Mouse (Mus musculus) midbrain, embryonic 13.5 days (tissue): ENCODE measurements at regions not wholly inside any gene's neighbourhood (a gene's known extent, or its start where the extent isn't known, plus 50 kb on each side); places are given as distances from the start of the nearest gene placed in this dataset.

ENCODE experiments used
- ATAC-seq: fragments of 200-750 bp; cut with Nextera tagmentation; 2 replicates; pipeline ENCODE4 v1.8.0; 2017; ENCODE audit warnings: mild to moderate bottlenecking, moderate TSS enrichment, moderate library complexity
- H3K27ac ChIP-seq: fragments of 300-500 bp; sonication (generic); 2 replicates; pipeline ENCODE4 v1.5.1; 2015; ENCODE audit warnings: inconsistent platforms, mild to moderate bottlenecking, moderate library complexity
- H3K27me3 ChIP-seq: fragments of 300-500 bp; sonication (generic); 2 replicates; pipeline ENCODE4 v1.6.1; 2015; ENCODE audit warnings: mild to moderate bottlenecking, inconsistent platforms
- H3K36me3 ChIP-seq: fragments of 300-500 bp; sonication (generic); 2 replicates; pipeline ENCODE4 v1.6.1; 2015; ENCODE audit warnings: mild to moderate bottlenecking, inconsistent platforms
- H3K4me1 ChIP-seq: fragments of 300-500 bp; sonication (generic); replicated peaks from 2 replicates; pipeline ENCODE4 v1.6.1; 2015; ENCODE audit warnings: inconsistent platforms
- H3K4me2 ChIP-seq: fragments of 300-500 bp; sonication (generic); replicated peaks from 2 replicates; pipeline ENCODE4 v1.6.1; 2015; ENCODE audit warnings: moderate library complexity, mild to moderate bottlenecking, inconsistent platforms
- H3K4me3 ChIP-seq: fragments of 300-500 bp; sonication (generic); replicated peaks from 2 replicates; pipeline ENCODE4 v1.5.1; 2015; ENCODE audit warnings: mild to moderate bottlenecking, inconsistent platforms
- H3K9ac ChIP-seq: fragments of 300-500 bp; sonication (generic); replicated peaks from 2 replicates; pipeline ENCODE4 v1.6.1; 2015; ENCODE audit warnings: mild to moderate bottlenecking, inconsistent platforms
- H3K9me3 ChIP-seq: fragments of 300-500 bp; sonication (generic); 2 replicates; pipeline ENCODE4 v1.6.1; 2016; ENCODE audit warnings: mild to moderate bottlenecking, inconsistent platforms
- WGBS: fragments of 180-500 bp; shearing (Covaris S2); methylation state at CpG from one replicate; pipeline ENCODE4 v1.1.7; 2015; 5-methylcytosine and 5-hydroxymethylcytosine counted together

GRCm38 (mm10) chr14:105841888-105842287 lies 54.7 kb downstream of the Spry2 start:
- Histone ChIP-seq H3K4me3 (no peak overlapping the region), H3K27ac (no peak overlapping the region), H3K9ac (no peak overlapping the region), H3K9me3 (no peaks in the 10 kb centered on the region), H3K36me3 (no peaks in the 10 kb centered on the region), H3K27me3 (no peaks in the 10 kb centered on the region), H3K4me2 (no peak overlapping the region), H3K4me1 (no peaks in the 10 kb centered on the region)
- ATAC-seq, result no peak

- no peaks in the 10 kb centered on the region for H3K9me3 ChIP-seq
- ATAC-seq, result no peak
- H3K4me3 ChIP-seq, result no peak overlapping the region
- H3K4me1 ChIP-seq, result no peaks in the 10 kb centered on the region
- H3K27me3 ChIP-seq, result no peaks in the 10 kb centered on the region
- no peak overlapping the region for H3K27ac ChIP-seq
- 91% methylated on average over 3 of the region's 3 CpGs for WGBS
- no peak overlapping the region for H3K9ac ChIP-seq
- H3K36me3 ChIP-seq, result no peaks in the 10 kb centered on the region
- no peak overlapping the region for H3K4me2 ChIP-seq
These were observed 59.1 kb downstream of the Spry2 start for GRCm38 (mm10) chr14:105837533-105837932.

GRCm38 (mm10) chr14:105830701-105831100 lies 65.9 kb downstream of the Spry2 start:
- H3K36me3 ChIP-seq, result no peaks in the 10 kb centered on the region
- H3K4me1 ChIP-seq, result no peaks in the 10 kb centered on the region
- H3K9me3 ChIP-seq, result no peaks in the 10 kb centered on the region
- H3K27me3 ChIP-seq, result no peaks in the 10 kb centered on the region
- no peak overlapping the region for H3K9ac ChIP-seq
- 89% methylated on average over 12 of the region's 12 CpGs for WGBS
- H3K4me3 ChIP-seq, result no peak overlapping the region
- no peak overlapping the region for H3K27ac ChIP-seq
- H3K4me2 ChIP-seq, result no peak overlapping the region
- no peak for ATAC-seq

GRCm38 (mm10) chr14:105830301-105830700 lies 66.3 kb downstream of the Spry2 start:
- no peaks in the 10 kb centered on the region for H3K4me1 ChIP-seq
- 83% methylated on average over 4 of the region's 4 CpGs for WGBS
- no peaks in the 10 kb centered on the region for H3K9me3 ChIP-seq
- no peaks in the 10 kb centered on the region for H3K36me3 ChIP-seq
- H3K9ac ChIP-seq, result no peak overlapping the region
- no peak overlapping the region for H3K4me3 ChIP-seq
- no peaks in the 10 kb centered on the region for H3K27me3 ChIP-seq
- H3K4me2 ChIP-seq, result no peak overlapping the region
- no peak for ATAC-seq
- no peak overlapping the region for H3K27ac ChIP-seq

- H3K27ac ChIP-seq, result no peak overlapping the region
- 90% methylated on average over 8 of the region's 8 CpGs for WGBS
- no peaks in the 10 kb centered on the region for H3K4me1 ChIP-seq
- no peak overlapping the region for H3K4me3 ChIP-seq
- no peak overlapping the region for H3K9ac ChIP-seq
- H3K4me2 ChIP-seq, result no peak overlapping the region
- no peaks in the 10 kb centered on the region for H3K36me3 ChIP-seq
- no peaks in the 10 kb centered on the region for H3K27me3 ChIP-seq
- no peaks in the 10 kb centered on the region for H3K9me3 ChIP-seq
- no peak for ATAC-seq
These were observed 73.5 kb downstream of the Spry2 start for GRCm38 (mm10) chr14:105823129-105823528.

GRCm38 (mm10) chr14:105822653-105823052 lies 74.0 kb downstream of the Spry2 start:
- Histone ChIP-seq H3K9me3 (no peaks in the 10 kb centered on the region), H3K4me3 (no peak overlapping the region), H3K27me3 (no peaks in the 10 kb centered on the region), H3K4me1 (no peaks in the 10 kb centered on the region), H3K9ac (no peak overlapping the region), H3K4me2 (no peak overlapping the region), H3K36me3 (no peaks in the 10 kb centered on the region), H3K27ac (no peak overlapping the region)
- 92% methylated on average over 9 of the region's 9 CpGs for WGBS
- no peak for ATAC-seq

- Histone ChIP-seq H3K27ac (no peak overlapping the region), H3K9ac (no peak overlapping the region)
These were observed 77.1 kb downstream of the Spry2 start for GRCm38 (mm10) chr14:105819534-105819933.

GRCm38 (mm10) chr14:105818841-105819240 lies 77.8 kb downstream of the Spry2 start:
- H3K9me3 ChIP-seq, result no peaks in the 10 kb centered on the region
- peaks cover 9% of the 10 kb centered on the region for H3K4me1 ChIP-seq
- no peak for ATAC-seq
- H3K9ac ChIP-seq, result no peak overlapping the region
- no peak overlapping the region for H3K4me3 ChIP-seq
- no peak overlapping the region for H3K4me2 ChIP-seq
- no peaks in the 10 kb centered on the region for H3K36me3 ChIP-seq
- no peak overlapping the region for H3K27ac ChIP-seq
- H3K27me3 ChIP-seq, result no peaks in the 10 kb centered on the region
- WGBS, result 93% methylated on average over 3 of the region's 3 CpGs

More at GRCm38 (mm10) chr14:105819534-105819933, 77.1 kb downstream of the Spry2 start:
- no peak overlapping the region for H3K4me2 ChIP-seq
- peaks cover 9% of the 10 kb centered on the region for H3K4me1 ChIP-seq
- no peaks in the 10 kb centered on the region for H3K9me3 ChIP-seq
- no peak overlapping the region for H3K4me3 ChIP-seq
- H3K27me3 ChIP-seq, result no peaks in the 10 kb centered on the region
- no peaks in the 10 kb centered on the region for H3K36me3 ChIP-seq
- no peak for ATAC-seq
- 90% methylated on average over 2 of the region's 2 CpGs for WGBS

- Histone ChIP-seq H3K27ac (no peak overlapping the region), H3K4me2 (no peak overlapping the region), H3K4me3 (no peak overlapping the region), H3K36me3 (no peaks in the 10 kb centered on the region), H3K27me3 (no peaks in the 10 kb centered on the region), H3K4me1 (peaks cover 9% of the 10 kb centered on the region), H3K9me3 (no peaks in the 10 kb centered on the region), H3K9ac (no peak overlapping the region)
- ATAC-seq, result peak; percentile 25; the same call in 1 of the 2 replicates
- WGBS, result 88% methylated on average over 6 of the region's 6 CpGs
These were observed 79.1 kb downstream of the Spry2 start for GRCm38 (mm10) chr14:105817481-105817880.

- Histone ChIP-seq H3K4me1 (peaks cover 9% of the 10 kb centered on the region), H3K4me3 (peak overlapping the region; percentile 26), H3K9me3 (no peaks in the 10 kb centered on the region), H3K36me3 (no peaks in the 10 kb centered on the region), H3K9ac (no peak overlapping the region), H3K27me3 (no peaks in the 10 kb centered on the region), H3K4me2 (peak overlapping the region; percentile 54), H3K27ac (no peak overlapping the region)
- peak; percentile 82 for ATAC-seq
- 10% methylated on average over 6 of the region's 6 CpGs for WGBS
These were observed 80.8 kb downstream of the Spry2 start for GRCm38 (mm10) chr14:105815827-105816226.

- H3K27ac ChIP-seq, result 0 out of 2 replicates have a peak overlapping the region, but pooled peaks have one; percentile 14
- WGBS, result 4% methylated on average over 12 of the region's 12 CpGs
- no peaks in the 10 kb centered on the region for H3K36me3 ChIP-seq
- H3K9me3 ChIP-seq, result no peaks in the 10 kb centered on the region
- H3K4me3 ChIP-seq, result peak overlapping the region; percentile 26
- peak overlapping the region; percentile 54 for H3K4me2 ChIP-seq
- no peak overlapping the region for H3K9ac ChIP-seq
- peaks cover 9% of the 10 kb centered on the region for H3K4me1 ChIP-seq
- no peaks in the 10 kb centered on the region for H3K27me3 ChIP-seq
- peak; percentile 72 for ATAC-seq
These were observed 81.3 kb downstream of the Spry2 start for GRCm38 (mm10) chr14:105815281-105815680.

- H3K27me3 ChIP-seq, result no peaks in the 10 kb centered on the region
These were observed 83.0 kb downstream of the Spry2 start for GRCm38 (mm10) chr14:105813661-105814060.

GRCm38 (mm10) chr14:105813097-105813496 lies 83.5 kb downstream of the Spry2 start:
- no peaks in the 10 kb centered on the region for H3K36me3 ChIP-seq
- no peak for ATAC-seq
- 88% methylated on average over 6 of the region's 6 CpGs for WGBS
- H3K27me3 ChIP-seq, result no peaks in the 10 kb centered on the region
- H3K9me3 ChIP-seq, result no peaks in the 10 kb centered on the region
- H3K4me3 ChIP-seq, result no peak overlapping the region
- H3K27ac ChIP-seq, result no peak overlapping the region
- peaks cover 9% of the 10 kb centered on the region for H3K4me1 ChIP-seq
- no peak overlapping the region for H3K4me2 ChIP-seq
- H3K9ac ChIP-seq, result no peak overlapping the region

More at GRCm38 (mm10) chr14:105813661-105814060, 83.0 kb downstream of the Spry2 start:
- Histone ChIP-seq H3K4me3 (no peak overlapping the region), H3K9me3 (no peaks in the 10 kb centered on the region), H3K36me3 (no peaks in the 10 kb centered on the region), H3K4me1 (peaks cover 9% of the 10 kb centered on the region), H3K9ac (no peak overlapping the region), H3K4me2 (no peak overlapping the region), H3K27ac (no peak overlapping the region)
- ATAC-seq, result no peak
